Mouse (Mus musculus): ENCODE measurements around the gene Pef1.

Gene Pef1

DNA sequence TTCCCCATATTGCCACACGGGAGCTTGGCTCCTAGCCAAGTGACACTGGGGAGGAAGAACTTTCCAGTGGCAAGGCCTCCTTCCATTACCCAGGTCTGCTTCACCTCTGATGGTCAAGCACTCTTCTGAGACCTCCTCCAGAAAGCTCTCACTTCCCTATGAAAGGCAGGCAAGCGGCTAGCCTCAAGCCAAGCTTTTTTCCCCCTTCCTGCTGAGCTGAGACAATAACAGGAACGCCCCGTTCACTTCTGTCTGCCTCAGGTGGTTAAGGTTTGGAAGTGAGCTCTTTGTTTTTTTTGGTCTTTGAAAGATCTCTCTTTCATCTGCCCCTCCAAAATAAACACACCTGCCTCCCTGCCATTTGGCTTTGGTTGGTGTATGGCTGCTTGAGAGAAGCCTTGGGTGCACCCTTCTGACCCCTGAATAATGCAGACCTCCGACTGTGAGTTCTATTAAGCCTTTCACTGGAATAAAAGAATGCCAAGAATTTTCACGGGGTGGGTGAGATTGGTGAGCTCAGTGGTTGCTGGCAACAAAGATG is at the start of gene Pef1:
Gene Pef1, plus strand, starts transcription at position 448 of the 541 bp plus-strand sequence.
- DNase-seq (ENCODE audit: low read depth, low spot score): no peak

DNA sequence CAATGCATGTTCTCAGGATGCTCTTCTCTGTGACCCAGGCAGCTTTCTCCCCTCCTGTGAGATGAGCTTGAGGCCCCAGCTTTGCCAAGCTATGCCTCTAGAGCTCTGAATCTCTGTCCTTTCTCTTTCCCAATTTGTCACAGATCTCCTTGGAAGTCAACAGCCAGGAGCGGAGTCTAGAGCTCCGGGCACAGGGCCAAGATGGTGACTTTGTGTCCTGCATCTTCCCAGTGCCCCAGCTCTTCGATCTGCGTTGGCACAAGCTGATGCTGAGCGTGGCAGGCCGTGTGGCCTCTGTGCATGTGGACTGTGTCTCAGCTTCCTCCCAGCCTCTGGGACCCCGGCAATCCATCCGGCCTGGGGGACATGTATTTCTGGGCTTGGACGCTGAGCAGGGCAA is 49.2 kb upstream of the Pef1 start:
- DNase-seq (ENCODE audit: low read depth, low spot score): no peak

DNA sequence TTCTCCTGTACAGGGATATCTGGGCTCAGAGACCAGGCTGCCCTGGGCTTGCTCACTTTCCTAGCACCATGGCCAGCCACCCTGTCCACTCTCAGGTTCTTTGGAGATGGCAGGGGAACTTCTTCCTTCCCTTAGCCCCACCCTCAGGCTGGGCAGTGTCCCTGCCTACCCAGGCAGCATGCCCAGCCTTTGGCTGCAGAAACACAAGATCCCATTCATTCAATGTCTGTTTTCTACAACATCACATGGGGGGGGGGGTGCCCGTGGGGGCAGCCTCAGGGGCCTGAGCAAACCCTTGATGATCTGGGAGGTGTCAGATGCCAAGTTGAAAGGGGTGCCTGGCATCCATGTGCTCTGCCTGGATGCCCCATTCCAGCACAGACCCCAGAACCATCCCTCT is 47.6 kb upstream of the Pef1 start:
- no peak for DNase-seq (ENCODE audit: low read depth, low spot score)

DNA sequence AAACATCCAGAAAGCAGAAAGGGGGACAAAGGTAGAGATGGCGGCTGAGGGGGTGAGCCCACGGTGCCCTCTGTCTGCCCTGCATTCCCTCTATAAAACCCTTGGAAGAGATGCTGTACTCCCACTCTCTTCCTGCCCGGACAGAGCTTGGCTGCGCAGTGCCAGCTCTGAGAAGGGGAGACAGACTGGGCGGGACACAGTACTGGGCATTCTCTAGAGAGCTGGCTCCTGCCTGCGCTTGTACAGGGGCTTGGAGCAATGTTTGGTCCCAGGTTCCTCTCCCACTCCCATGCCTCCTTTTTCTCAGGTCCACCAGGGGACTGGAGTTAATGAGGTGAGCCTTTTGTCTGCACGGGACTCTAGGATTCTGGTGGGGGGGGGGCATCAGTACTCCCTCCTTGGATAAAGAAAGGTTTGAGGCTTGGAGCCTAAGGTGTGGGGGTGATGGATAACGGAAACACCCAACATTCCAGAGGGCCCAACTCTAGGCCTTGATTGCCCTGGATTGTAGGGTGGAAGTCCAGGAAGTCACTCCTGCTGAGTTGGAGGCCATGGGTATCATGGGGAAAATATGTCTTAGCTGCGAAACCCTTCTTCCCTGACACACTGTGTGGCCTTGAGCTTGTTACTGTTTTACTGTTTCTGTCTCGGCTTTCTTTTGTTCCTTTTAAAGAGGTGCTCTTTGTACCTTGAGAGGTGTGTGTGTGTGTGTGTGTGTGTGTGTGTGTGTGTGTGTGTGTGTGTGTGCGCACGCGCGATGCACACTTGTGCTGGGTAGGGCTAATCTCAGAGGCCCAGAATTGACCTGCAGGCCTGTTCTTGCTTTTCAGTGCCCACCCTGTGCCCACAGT is 47.0 kb upstream of the Pef1 start:
- DNase-seq (ENCODE audit: low read depth, low spot score): no peak

DNA sequence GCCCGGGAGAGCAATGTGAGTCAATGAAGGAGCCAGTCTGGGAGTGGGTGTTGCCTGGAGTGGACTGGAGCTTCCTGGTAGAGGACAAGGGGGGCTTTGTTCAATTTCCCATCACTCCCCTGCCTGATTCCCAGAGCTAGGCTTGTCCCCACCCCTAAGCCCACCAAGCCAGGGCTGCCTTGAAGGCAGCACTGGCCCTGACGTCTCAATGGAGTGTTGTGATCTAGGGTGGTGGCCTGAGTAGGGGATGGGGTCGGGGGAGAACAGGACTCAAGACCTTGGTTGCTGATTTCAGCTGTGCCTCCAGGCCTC is 46.4 kb upstream of the Pef1 start:
- no peak for DNase-seq (ENCODE audit: low read depth, low spot score)

DNA sequence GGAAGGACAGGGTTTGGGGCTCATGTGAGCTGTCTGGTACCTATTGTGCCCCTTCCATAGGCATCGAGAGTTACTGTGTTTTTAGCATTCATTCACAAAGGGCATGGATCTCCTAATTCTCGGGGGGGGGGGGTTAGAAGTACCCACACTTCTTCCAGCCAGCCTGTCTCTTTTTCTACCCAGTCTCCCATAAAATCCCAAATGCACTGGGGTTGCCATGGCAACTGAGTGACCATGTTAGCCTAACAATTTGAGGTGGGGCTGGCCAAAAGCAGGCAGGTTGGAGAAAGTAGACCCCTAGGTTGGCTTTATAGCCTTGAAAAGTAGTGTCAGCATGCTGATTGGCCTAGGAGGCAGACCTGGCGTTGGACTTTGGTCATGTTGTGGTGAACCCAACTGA is 45.9 kb upstream of the Pef1 start:
- DNase-seq (ENCODE audit: low read depth, low spot score): no peak

DNA sequence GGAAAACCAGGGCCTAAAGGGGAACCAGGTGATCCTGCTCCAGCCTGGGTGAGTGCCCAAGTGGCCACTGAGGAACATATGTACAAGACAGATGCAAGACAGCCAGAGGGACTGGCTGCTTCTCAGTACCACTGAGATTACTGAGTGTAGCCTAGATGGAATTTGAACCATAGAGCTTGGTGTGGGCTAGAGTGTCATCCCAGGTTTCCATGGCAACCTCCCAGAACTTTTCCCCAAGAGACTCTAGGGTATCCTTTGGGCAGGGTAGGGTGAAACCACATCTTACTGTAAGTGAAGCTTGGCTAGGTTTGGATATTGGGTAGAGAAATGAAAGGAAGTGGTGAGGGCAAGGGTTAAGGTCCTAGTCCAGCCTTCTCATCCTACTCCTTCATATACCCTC is 41.4 kb upstream of the Pef1 start:
- DNase-seq (ENCODE audit: low read depth, low spot score): no peak

DNA sequence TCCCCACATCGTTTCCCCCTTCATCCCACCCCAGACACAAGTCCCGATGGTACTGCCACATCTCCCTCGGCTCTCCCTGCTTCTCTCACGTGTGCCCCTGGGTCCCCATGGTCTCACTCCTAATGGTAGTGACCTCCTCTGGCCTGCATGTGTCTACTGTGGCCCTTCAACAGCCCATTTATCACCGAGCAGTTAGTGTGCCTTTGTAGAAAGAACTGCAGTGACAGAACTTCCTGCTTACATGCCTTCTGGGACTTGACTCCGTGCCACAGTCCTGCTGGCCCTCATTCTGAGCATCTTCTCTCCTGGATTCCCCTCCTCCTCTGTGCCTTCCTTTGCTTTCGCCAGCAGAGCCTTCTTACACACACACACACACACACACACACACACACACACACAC is 39.2 kb upstream of the Pef1 start:
- DNase-seq (ENCODE audit: low read depth, low spot score): no peak

DNA sequence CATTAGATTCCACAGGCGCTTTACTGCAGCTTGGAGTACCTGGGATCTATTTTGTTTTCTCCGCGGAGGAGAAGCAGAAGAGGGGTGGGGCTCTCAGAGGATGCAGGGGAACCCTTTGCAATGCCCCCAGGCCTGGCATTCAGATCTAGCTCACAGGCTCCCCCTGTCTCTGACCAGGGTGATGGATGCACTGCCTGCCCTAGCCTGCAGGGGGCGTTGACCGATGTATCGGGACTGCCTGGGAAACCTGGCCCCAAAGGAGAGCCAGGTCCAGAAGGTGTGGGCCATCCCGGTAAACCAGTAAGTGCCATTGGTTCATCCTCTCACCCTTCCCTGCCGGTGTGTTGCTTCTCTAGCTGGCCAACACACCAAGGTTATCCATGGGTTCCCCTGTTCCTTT is 35.5 kb upstream of the Pef1 start:
- DNase-seq (ENCODE audit: low read depth, low spot score): no peak

DNA sequence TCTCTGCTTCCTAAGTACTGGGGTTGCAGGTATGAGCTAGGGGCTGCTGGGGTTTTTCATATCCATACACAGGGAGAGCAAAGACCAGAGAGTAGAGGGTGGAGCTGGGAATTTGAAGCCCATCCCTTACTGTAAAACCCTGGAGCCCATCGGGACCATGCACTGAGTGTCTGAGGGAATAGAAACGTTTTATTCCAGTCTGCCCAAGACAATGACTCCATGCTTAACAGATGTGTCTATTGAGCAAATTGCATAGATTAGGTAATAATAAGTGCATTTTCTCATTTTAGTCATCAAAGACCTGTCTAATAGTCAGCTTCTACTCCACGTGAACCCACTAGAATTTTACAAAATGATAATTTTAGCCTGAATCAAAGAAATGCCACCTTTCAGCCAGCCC is 31.8 kb upstream of the Pef1 start:
- no peak for DNase-seq (ENCODE audit: low read depth, low spot score)

DNA sequence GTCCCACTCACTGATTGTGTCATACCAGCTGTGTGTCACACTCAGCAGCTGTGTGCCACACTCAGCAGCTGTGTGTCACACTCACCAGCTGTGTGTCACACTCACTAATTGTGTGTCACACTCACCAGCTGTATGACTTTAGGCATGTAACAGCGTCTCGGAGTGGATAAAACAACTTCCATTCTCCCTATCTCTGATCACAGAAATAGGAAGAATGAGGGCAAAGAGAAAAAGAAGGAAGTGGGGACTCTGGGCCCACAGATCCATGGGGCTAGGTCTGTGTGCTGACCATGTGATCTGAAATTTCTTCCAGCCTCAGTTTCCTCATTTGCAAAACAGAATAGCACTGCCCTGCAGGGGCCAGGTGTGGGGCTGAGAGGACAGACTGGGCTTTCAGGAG is 30.6 kb upstream of the Pef1 start:
- DNase-seq (ENCODE audit: low read depth, low spot score): no peak

DNA sequence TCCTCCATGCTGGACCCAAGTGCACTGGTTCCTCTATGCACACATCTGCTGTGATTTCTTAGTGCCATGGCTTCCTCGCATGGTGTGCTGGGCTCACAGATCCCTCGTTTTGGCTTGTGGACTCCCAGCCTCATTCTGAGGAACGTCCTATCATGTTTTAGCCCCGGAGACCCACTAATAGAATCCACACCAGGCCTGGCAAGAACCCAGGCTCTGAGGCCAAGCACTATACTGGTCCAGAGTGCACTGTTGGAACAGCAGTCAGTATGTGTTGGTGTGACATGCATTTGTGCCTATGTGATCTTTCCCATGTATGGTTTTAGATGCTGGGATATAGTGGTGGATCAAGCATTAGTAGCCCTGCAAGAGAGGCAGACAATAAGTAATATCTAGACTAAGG is 29.0 kb upstream of the Pef1 start:
- no peak for DNase-seq (ENCODE audit: low read depth, low spot score)

DNA sequence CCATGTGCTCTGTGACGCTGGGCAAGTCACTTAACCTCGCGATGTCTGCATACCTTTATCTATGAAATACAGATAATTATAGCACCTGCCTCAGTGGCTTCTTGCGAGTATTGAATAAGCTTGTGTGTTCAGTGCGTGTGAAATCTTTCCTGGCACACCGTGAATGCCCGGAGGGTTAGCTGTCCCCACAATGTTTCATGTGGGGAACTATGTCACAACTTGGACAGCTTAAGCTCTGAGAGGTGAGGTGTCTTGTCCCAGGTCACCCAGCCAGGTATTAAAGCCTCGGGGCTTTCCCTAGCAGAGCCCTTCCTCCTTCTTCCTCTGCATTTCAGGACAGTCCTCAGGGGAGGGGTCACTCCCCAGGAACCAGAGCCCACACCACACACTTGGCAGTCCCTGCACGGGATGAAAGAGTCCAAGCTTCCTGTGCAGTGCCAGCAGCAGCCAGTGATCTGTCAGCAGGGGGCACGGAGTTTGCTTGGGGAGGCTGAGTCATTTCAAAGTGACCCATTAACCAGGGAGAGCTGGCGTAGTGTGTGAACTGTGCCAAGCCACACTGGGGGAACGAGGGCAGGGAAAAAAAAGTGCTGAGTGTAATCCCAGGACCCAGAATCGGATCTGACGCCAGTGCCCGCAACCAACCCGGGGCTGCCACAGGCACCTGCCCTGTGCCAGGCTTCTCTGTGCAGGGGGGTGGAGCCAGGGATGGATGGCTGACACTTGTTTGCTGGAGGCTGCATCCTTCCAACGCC is 27.4 kb upstream of the Pef1 start:
- DNase-seq (ENCODE audit: low read depth, low spot score): no peak

DNA sequence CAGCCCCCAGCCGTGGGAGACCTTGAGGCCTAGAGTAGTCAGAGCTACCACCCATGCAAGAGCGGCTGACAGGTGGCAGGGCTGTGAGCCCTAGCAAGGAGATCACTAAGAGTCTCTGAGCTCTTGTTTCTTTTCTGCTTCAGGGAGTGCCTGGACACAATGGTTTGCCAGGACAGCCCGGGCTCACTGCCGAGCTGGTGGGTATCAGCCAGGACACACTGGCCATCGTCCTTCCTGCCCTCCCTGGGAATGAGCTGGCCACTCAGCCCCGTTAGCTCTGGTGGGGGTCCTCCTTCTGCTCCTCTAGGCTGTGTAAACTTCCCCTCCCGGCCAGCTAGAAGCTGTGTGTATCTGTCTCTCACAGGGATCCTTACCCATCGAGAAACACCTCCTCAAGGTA is 25.5 kb upstream of the Pef1 start:
- DNase-seq (ENCODE audit: low read depth, low spot score): no peak

DNA sequence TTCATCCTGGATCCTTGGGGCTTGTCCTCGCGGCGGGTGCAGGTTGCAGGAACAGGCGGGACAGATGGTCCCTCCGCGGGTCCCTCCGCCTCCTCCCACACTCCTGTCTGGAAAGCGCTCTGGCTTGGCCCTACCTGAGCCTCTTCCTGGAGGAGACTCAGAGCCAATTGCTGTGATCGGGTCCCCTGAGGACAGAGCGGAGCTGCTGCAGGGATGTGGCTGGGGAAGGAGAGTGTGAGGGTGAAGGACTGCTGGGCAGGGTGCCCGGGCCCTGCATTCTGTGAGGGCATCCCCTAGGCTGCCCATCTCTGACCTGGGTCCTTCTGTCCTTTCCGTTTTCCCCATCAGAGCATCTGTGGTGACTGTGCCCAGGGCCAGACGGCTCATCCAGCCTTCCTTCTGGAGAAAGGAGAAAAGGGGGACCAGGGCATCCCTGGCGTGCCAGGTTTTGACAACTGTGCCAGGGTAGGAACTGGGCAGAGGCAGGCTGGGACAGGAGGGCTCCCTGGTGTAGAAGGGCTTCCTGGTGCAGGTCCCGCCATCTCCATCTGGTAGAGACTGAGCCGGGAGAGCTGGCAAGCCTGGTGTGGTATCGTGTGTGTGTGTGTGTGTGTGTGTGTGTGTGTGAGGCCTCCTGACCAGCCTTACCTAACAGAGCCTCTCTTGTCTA is 23.4 kb upstream of the Pef1 start:
- DNase-seq (ENCODE audit: low read depth, low spot score): no peak

DNA sequence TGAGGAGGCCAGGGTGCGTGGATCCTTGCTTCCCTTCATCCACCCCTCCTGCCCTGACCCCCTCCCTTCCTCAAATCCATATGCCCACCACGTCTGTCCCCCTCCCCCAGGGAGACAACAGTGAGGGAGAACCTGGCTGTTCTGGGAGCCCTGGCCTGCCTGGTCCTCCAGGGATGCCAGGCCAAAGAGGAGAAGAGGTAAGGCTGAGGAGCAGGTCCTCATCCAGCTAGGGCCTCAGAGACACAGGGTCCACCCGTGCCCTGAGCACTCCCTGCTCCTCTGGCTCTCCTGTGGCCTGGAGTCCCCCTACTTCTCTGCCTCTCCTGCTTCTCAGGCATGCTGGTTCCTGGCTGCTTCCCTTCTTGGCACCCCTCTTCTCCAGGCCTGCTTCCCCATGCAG is 22.8 kb upstream of the Pef1 start:
- DNase-seq (ENCODE audit: low read depth, low spot score): no peak

DNA sequence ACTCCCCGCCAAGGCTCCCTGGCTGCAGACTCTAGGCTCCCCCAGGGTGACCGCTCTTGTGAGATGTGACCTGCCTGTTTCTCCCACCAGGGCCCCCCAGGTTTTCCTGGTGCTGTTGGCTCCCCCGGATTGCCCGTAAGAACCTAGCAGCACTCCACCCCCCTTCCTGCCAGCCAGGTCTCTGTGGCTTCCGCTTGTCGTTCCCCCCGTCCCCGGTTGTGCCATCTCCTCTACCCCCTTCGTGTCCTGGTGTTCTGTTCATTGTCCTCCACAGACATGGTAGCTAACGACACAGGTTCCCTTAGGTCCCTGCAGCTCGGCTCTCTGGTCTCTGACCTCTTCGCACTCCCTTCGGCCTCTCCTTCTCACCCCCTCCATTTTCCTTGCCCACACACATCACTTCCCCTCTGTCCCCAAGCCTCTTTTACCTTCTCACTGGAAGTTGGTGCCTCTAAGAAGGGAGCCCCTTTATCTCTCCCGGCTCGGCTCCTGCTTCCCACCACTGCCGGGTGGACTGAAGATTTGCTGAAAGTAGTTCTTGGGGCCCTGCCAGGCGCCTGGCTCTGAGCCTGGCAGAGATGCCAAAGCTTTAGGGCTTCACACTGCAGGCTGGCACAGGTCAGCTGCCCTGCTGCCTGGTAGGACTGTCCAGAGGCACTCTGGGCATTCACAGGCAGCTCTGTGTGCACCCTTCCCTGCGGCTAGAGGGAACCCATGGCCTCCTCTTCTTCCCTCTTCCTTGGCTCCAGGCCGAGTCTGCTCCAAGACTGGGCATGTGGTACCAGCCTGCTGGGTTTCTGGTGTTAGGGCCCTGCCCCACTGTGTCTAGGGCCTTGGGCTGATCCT is 20.8 kb upstream of the Pef1 start:
- no peak for DNase-seq (ENCODE audit: low read depth, low spot score)

DNA sequence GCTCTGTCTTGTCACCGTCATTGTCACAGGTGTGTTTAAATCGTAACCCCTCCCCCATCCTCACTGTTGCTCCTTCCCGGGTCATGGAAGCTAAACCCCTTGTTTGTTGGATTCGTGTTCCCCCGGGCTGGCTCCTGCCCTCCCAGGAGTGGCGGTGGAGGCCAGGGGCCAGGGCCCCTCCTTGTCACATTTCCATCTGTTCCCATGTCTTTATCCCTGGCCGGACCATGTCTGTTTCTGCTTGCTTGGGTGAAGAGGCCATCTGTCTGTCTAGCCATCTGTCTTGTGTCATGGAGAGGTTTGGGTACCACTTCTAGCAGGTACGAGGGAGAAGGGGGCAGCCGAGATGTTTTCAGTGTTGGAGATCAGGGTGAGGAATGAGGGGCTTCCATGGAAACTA is 20.1 kb upstream of the Pef1 start:
- DNase-seq (ENCODE audit: low read depth, low spot score): no peak

DNA sequence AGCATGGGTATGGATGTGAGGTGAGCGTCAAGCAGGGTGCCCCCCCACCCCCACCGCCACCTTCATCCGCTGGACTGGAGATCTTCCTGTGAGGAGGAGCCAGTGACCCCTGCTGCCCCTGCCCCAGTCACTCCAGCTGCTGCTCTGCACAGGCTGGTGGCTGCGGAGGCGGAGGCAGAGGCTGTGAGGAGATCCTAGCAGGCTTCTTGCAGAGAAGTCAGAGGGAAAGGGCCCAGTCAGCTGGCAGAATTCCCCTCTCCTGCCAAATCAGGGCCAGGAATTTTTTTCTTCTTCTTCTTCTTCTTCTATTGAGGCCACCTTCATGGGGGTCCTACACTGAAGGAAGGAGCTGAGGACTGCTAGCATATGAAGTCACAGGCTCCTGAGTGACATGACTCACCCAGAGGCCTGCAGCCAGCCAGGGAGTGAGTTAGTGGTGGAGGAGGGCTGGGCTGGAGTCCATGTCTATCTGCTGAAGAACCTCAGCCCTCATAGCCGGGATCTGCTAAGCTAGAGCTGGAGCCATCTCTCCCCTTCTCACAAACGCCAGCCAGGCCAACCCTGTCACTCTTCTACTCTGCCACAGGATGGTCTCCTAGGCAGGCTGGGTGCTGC is 17.9 kb upstream of the Pef1 start:
- DNase-seq (ENCODE audit: low read depth, low spot score): no peak

DNA sequence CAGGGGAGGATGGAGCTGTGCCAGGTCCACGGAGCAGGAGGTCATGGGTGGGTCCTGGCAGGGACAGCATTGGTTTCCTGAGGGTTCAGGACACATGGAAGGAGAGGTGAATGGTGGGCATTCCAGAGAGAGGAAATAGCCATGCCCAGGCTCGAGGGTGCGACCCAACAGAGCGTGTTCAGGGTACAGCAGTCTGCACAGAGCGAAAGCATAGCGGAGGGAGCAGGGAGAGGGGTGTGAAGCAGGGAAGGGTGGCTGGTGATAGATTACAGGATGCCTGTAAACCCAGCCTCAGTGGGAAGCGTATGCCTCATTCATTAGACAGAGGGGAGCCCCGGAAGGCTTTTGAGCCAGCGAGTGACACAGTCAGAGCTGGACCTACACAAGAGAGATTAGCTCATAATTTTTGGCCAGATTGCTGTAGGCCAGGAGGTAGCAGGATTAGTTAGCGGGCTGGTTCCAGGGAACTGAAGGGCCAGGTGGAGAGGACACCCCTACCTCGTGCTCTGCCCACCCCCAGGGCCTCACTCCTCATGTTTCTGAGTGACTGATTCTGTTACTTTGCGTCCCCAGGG is 17.0 kb upstream of the Pef1 start:
- DNase-seq (ENCODE audit: low read depth, low spot score): no peak

DNA sequence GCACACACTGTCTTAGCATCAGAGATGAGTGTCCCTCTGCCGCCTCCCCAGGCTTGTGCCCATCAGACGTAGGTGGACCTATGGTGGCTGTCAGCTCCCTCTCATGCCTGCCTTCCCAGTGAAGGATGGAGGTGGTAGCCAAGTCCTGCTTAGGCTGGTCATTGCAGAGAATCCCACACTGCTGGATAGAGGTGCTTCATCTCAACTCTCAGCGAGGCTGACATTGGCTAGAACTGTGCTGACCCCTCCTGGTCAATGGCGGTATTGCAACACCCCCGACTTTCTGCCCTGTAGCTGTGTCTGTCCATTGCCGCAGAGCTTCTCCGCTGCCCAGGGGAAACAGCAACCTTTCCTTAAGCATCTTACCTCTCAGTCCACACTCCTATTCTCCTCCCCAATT is 15.1 kb upstream of the Pef1 start:
- DNase-seq (ENCODE audit: low read depth, low spot score): peak; percentile 71
